Mouse (Mus musculus) hindbrain, postnatal 0 days (tissue): ENCODE results near the gene Sprtn. TPM values are rescaled to one million over a fixed set of nuclear protein-coding genes. Genes with fewer than 3 reads are reported as not detected.
A peak's percentile ranks its signal among the peaks of the same experiment; 100 is the strongest.

Experiments
- ATAC-seq: fragments of 200-750 bp; cut with Nextera tagmentation; 2 replicates; pipeline ENCODE4 v1.8.0; 2017; ENCODE audit warnings: mild to moderate bottlenecking, moderate TSS enrichment, moderate library complexity
- DNase-seq: peaks from one replicate; pipeline ENCODE4 v3.0.0-alpha.2; 2015; ENCODE audit warnings: low spot score
- H3K27ac ChIP-seq: fragments of 300-500 bp; sonication (generic); 2 replicates; pipeline ENCODE4 v1.5.1; 2014; ENCODE audit warnings: mild to moderate bottlenecking
- H3K27me3 ChIP-seq: fragments of 300-500 bp; sonication (generic); 2 replicates; pipeline ENCODE4 v1.6.1; 2014; ENCODE audit warnings: low read length, mixed read lengths; ENCODE audit not compliant: insufficient read depth
- H3K36me3 ChIP-seq: fragments of 300-500 bp; sonication (generic); 2 replicates; pipeline ENCODE4 v1.6.1; 2014; ENCODE audit warnings: low read length, mixed read lengths; ENCODE audit not compliant: insufficient read depth
- H3K4me1 ChIP-seq: fragments of 300-500 bp; sonication (generic); 2 replicates; pipeline ENCODE4 v1.6.1; 2014; ENCODE audit warnings: antibody characterized with exemption, low read length, mixed read lengths; ENCODE audit not compliant: insufficient read depth
- H3K4me2 ChIP-seq: fragments of 300-500 bp; sonication (generic); 2 replicates; pipeline ENCODE4 v1.6.1; 2014; ENCODE audit warnings: low read depth, mild to moderate bottlenecking, low read length, moderate library complexity, mixed read lengths
- H3K4me3 ChIP-seq: fragments of 300-500 bp; sonication (generic); 2 replicates; pipeline ENCODE4 v1.5.1; 2014; ENCODE audit warnings: low read length
- H3K9ac ChIP-seq: fragments of 300-500 bp; sonication (generic); replicated peaks from 2 replicates; pipeline ENCODE4 v1.6.1; 2014; ENCODE audit warnings: mild to moderate bottlenecking, low read length, moderate library complexity, mixed read lengths
- H3K9me3 ChIP-seq: fragments of 300-500 bp; sonication (generic); 2 replicates; pipeline ENCODE4 v1.6.1; 2016; ENCODE audit warnings: low read length, mixed read lengths
- CTCF ChIP-seq: IDR thresholded peaks from 2 replicates; pipeline ENCODE4 v1.5.1; 2016; ENCODE audit warnings: antibody characterized with exemption, control low read depth, low read depth
- whole genome bisulfite sequencing: fragments of 180-500 bp; shearing (Covaris S2); extraction: QIAGEN DNeasy Blood & Tissue Kit; methylation state at CpG from one replicate; pipeline ENCODE4 v1.1.7; 2014; 5-methylcytosine and 5-hydroxymethylcytosine counted together
- polyA plus RNA-seq: library from polyadenylated mRNA; unstranded; fragments of >200 nt; fragmentation: Nextera tagmentation; extraction: Ambion mirVana; gene quantifications from 2 replicates; pipeline ENCODE4 v1.2.1, GENCODE M21; 2015
- total RNA-seq: library from RNA; depleted of rRNA; stranded (reverse); fragments of >200 nt; gene quantifications from 2 replicates; pipeline ENCODE4 v1.2.3, GENCODE M21; 2014; rRNA removed

Sprtn gene
- 10.6 and 11.6 TPM in 2 replicates for total RNA-seq
- 5.8 and 6.0 TPM in 2 replicates for polyA plus RNA-seq

- H3K4me2 ChIP-seq, result peak within 1 kb of the TSS; percentile 98
- peak within 1 kb of the TSS; percentile 76 for H3K9ac ChIP-seq
- ATAC-seq, result peak; percentile 89
- under 1% methylated on average over 104 of the region's 114 CpGs for WGBS
- H3K4me3 ChIP-seq, result peak within 1 kb of the TSS; percentile 88
- peak; percentile 99 for DNase-seq
- H3K27ac ChIP-seq, result peak within 1 kb of the TSS; percentile 90
- no peaks in the 10 kb centered on the region for H3K9me3 ChIP-seq
- TF ChIP-seq CTCF, result no peak
- H3K4me1 ChIP-seq, result peaks cover 13% of the 10 kb centered on the region
- H3K36me3 ChIP-seq, result peaks cover 31% of the 10 kb centered on the region
- H3K27me3 ChIP-seq, result no peaks in the 10 kb centered on the region
Measured at GRCm38 (mm10) chr8:124897386-124898250, at the start of gene Sprtn, which contains the start of gene Exoc8. Sprtn (plus strand) TSS chr8:124897886. Exoc8 (minus strand) TSS chr8:124897705.

- H3K4me2 ChIP-seq, result no peak overlapping the region
- no peaks in the 10 kb centered on the region for H3K4me1 ChIP-seq
- no peak overlapping the region for H3K27ac ChIP-seq
- peaks cover 21% of the 10 kb centered on the region for H3K36me3 ChIP-seq
- ATAC-seq, result no peak
- no peak for TF ChIP-seq CTCF
- no peaks in the 10 kb centered on the region for H3K27me3 ChIP-seq
- peaks cover 9% of the 10 kb centered on the region; the same call in 1 of the 2 replicates for H3K9me3 ChIP-seq
- 100% methylated on average over 1 of the region's 1 CpGs for WGBS
- H3K9ac ChIP-seq, result no peak overlapping the region
- no peak overlapping the region for H3K4me3 ChIP-seq
- DNase-seq, result no peak
Measured at GRCm38 (mm10) chr8:124853511-124853910, 44.2 kb upstream of the Sprtn start.

DNA sequence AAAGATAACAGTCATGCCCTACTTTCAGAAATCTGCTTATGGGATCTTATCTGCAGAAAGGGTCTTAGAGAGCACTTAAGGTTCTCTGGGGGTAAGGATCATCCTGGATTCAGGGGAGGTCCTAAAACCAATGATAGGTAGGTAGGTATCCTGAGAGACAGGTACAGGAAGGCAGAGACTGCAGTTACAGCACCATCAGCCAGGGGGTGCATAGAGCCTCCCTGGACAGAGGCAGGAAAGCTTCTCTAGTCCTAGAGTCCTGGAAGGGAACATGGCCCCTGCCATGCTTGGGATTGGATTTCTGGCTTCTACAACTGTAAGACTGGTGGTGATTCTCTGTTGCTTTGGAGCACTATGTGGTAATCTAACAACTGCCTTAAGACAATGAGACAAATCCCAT lies 38.2 kb upstream of the Sprtn start:
- H3K9me3 ChIP-seq, result 0 out of 2 replicates have a peak, but pooled peaks cover 3% of the 10 kb centered on the region
- peak; percentile 39 for TF ChIP-seq CTCF
- no peak overlapping the region for H3K27ac ChIP-seq
- H3K27me3 ChIP-seq, result no peaks in the 10 kb centered on the region
- H3K4me1 ChIP-seq, result peaks cover 4% of the 10 kb centered on the region; the same call in 1 of the 2 replicates
- ATAC-seq (no peak), DNase-seq (no peak)
- H3K4me2 ChIP-seq, result no peak overlapping the region
- no peak overlapping the region for H3K9ac ChIP-seq
- H3K36me3 ChIP-seq, result peaks cover 37% of the 10 kb centered on the region
- H3K4me3 ChIP-seq, result no peak overlapping the region

- H3K4me2 ChIP-seq, result no peak overlapping the region
- no peak overlapping the region for H3K9ac ChIP-seq
- no peaks in the 10 kb centered on the region for H3K27me3 ChIP-seq
- no peak overlapping the region for H3K4me3 ChIP-seq
- no peak overlapping the region for H3K27ac ChIP-seq
- 0 out of 2 replicates have a peak, but pooled peaks cover 3% of the 10 kb centered on the region for H3K9me3 ChIP-seq
- TF ChIP-seq CTCF, result no peak
- H3K4me1 ChIP-seq, result peaks cover 4% of the 10 kb centered on the region; the same call in 1 of the 2 replicates
- WGBS, result 100% methylated on average over 3 of the region's 3 CpGs
- DNase-seq (no peak), ATAC-seq (no peak)
- H3K36me3 ChIP-seq, result peaks cover 37% of the 10 kb centered on the region
Measured at GRCm38 (mm10) chr8:124860188-124860587, 37.5 kb upstream of the Sprtn start.

DNA sequence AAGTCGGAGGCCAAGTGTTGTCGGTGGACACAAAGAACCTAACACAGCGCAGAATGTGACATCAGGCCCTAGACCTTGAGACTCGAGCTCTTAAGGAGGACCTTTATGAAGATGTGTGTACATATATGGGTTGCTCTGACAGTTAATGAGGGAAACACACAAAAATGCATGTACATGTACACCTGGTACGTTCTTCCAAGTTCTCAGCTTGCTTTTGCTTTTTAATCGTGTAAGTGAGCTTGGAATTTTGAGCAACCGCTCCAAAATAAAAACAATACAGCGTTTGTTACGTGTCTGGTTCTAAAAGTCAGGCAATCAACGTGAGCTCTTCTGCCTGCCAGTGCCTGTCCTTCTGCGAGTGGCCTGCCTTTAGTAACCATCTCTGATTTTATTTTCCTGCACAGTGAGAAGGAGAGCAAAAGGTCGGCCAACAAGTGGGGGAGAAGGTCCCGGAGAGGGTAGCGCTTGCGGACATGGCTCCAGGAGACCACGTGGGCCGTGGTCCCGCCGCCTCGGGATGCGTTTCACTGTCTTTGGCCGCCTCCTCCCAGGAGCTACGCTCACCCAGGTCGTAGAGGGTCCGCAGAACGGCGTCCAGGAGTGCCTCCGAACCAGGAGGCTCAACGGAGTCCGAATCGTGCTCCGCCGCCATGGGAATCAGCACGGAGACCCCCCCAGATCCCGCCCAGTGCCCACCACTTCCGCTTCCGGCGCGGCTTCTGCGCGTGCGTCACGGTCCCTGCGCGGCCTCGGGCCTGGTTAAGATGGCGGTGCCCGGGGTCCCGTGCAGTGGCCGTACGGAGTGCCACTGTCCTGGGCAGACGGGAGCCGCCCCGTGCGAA lies 35.1 kb upstream of the Sprtn start, which contains the start of the genes Gnpat and 2810004N23Rik:
Gene Gnpat, plus strand, starts transcription at position 713 of the 842 bp plus-strand sequence.
Gene 2810004N23Rik, minus strand, starts transcription at position 800 of the 842 bp plus-strand sequence.
- Histone ChIP-seq H3K27me3 (no peaks in the 10 kb centered on the region), H3K4me2 (peak within 1 kb of the TSS; percentile 89), H3K27ac (peak within 1 kb of the TSS; percentile 93), H3K4me3 (peak within 1 kb of the TSS; percentile 73), H3K9me3 (no peaks in the 10 kb centered on the region), H3K9ac (peak within 1 kb of the TSS; percentile 78), H3K36me3 (peaks cover 25% of the 10 kb centered on the region), H3K4me1 (peaks cover 4% of the 10 kb centered on the region; the same call in 1 of the 2 replicates)
- ATAC-seq (peak; percentile 99), DNase-seq (peak; percentile 96)
- 1% methylated on average over 52 of the region's 55 CpGs for WGBS
- TF ChIP-seq CTCF, result no peak

DNA sequence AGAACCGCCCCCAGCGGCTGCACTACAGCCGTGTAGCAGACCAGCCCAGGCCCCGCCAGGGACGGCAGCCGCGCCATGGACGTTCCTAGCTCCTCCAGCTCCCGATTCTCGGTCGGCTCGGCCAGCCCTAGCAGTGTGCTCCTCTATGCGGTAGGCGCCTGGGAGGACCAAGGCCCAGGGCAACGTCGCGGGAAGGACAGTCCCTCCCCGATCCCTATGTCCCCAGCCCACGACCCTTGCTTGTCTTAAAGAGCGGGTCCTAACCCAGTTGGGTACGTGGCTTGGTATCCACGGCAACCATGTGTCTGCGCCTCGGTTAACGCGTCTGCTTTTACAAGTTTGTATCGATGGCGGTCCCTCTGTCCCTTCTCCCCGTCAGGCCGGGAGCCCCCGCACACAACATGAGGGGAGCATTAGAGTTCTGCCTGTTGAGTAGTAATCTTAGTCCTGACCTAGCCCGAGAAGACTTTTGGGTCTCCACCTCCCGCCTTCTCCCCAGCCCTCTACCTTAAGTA lies 34.5 kb upstream of the Sprtn start:
- H3K4me3 ChIP-seq, result peak overlapping the region; percentile 73
- H3K27me3 ChIP-seq, result no peaks in the 10 kb centered on the region
- TF ChIP-seq CTCF, result peak; percentile 22; the same call in 1 of the 2 replicates
- ATAC-seq (peak; percentile 89; the same call in 1 of the 2 replicates), DNase-seq (no peak)
- peaks cover 6% of the 10 kb centered on the region for H3K4me1 ChIP-seq
- peak overlapping the region; percentile 89 for H3K4me2 ChIP-seq
- H3K27ac ChIP-seq, result peak overlapping the region; percentile 93
- H3K9ac ChIP-seq, result peak overlapping the region; percentile 78
- WGBS, result 0% methylated on average over 33 of the region's 33 CpGs
- H3K9me3 ChIP-seq, result no peaks in the 10 kb centered on the region
- peaks cover 18% of the 10 kb centered on the region for H3K36me3 ChIP-seq
